ENCODE assay signal across 18 mouse cellular contexts in genomic region chr6:6388835-6389440, GRCm38 (mm10).
DNase-seq lines count a peak whose midpoint lies in the region; ATAC-seq lines count a peak whose summit lies in the region.
"Had no signal": no experiment of that assay in that cellular context is flagged by ENCODE, and none has a peak within 500 bp of the region (broad histone marks: within the 10 kb centered on the region; RNA-seq: fewer than 3 reads in every experiment).

No protein-coding gene starts in this region.

- DNase-seq in intestine, embryonic 14.5 days (ENCODE audit: low spot score): no peak
- peak; percentile 21 for DNase-seq in embryo, embryonic 9.5 days (ENCODE audit: extremely low spot score)
- no peak for DNase-seq in urinary bladder, postnatal 10 days (ENCODE audit: low spot score)
- no peak for DNase-seq in cerebellum, postnatal 14 days
- DNase-seq in layer of hippocampus, postnatal 14 days (ENCODE audit: low spot score in 2 of 2): no peak
- DNase-seq: adrenal gland, postnatal 36 days; cerebellum, adult 9-10 months; heart, postnatal 14 days; thymus, postnatal 25 days had no signal

- no peaks in the 10 kb centered on the region for H3K9me3 ChIP-seq in intestine, embryonic 14.5 days (ENCODE audit: control insufficient read depth, low read length)
- no peaks in the 10 kb centered on the region for H3K9me3 ChIP-seq in intestine, embryonic 15.5 days
- no peaks in the 10 kb centered on the region for H3K9me3 ChIP-seq in forebrain, embryonic 12.5 days
- H3K9me3 ChIP-seq in midbrain, embryonic 12.5 days: no peaks in the 10 kb centered on the region
- H3K9me3 ChIP-seq: kidney, embryonic 15.5 days; limb, embryonic 12.5 days had no signal

- no peak overlapping the region for H3K4me3 ChIP-seq in intestine, embryonic 14.5 days (ENCODE audit: low read depth, low read length)
- H3K4me3 ChIP-seq in intestine, embryonic 15.5 days (replicated peaks): no peak overlapping the region
- no peak overlapping the region for H3K4me3 ChIP-seq in forebrain, embryonic 12.5 days (replicated peaks)
- no peak overlapping the region for H3K4me3 ChIP-seq in midbrain, embryonic 12.5 days
- H3K4me3 ChIP-seq: erythroblast, embryonic 14.5 days; kidney, embryonic 15.5 days; limb, embryonic 12.5 days had no signal

- H3K9ac ChIP-seq in intestine, embryonic 14.5 days (ENCODE audit: low read length): no peak overlapping the region
- no peak overlapping the region for H3K9ac ChIP-seq in intestine, embryonic 15.5 days
- H3K9ac ChIP-seq in forebrain, embryonic 12.5 days: no peak overlapping the region
- no peak overlapping the region for H3K9ac ChIP-seq in midbrain, embryonic 12.5 days (replicated peaks)
- H3K9ac ChIP-seq: kidney, embryonic 15.5 days; limb, embryonic 12.5 days; liver, embryonic 14.5 days had no signal

- H3K36me3 ChIP-seq in intestine, embryonic 14.5 days (ENCODE audit: control insufficient read depth, insufficient read depth, low read length): no peaks in the 10 kb centered on the region
- H3K36me3 ChIP-seq in intestine, embryonic 15.5 days: no peaks in the 10 kb centered on the region
- H3K36me3 ChIP-seq in forebrain, embryonic 12.5 days (replicated peaks): no peaks in the 10 kb centered on the region
- no peaks in the 10 kb centered on the region for H3K36me3 ChIP-seq in midbrain, embryonic 12.5 days
- H3K36me3 ChIP-seq: kidney, embryonic 15.5 days; limb, embryonic 12.5 days had no signal

- WGBS in intestine, embryonic 14.5 days: 53% methylated on average over 5 of the region's 5 CpGs
- 56% methylated on average over 5 of the region's 5 CpGs for WGBS in intestine, embryonic 15.5 days
- 12% methylated on average over 4 of the region's 5 CpGs for WGBS in forebrain, embryonic 12.5 days
- 9% methylated on average over 5 of the region's 5 CpGs for WGBS in midbrain, embryonic 12.5 days

- no peak for ATAC-seq in intestine, embryonic 14.5 days (replicated peaks; ENCODE audit: low FRiP score, low TSS enrichment, low read depth)
- ATAC-seq in intestine, embryonic 15.5 days: no peak
- ATAC-seq in forebrain, embryonic 12.5 days (ENCODE audit: low FRiP score): peak; percentile 53; the same call in 1 of the 2 replicates
- ATAC-seq in midbrain, embryonic 12.5 days (ENCODE audit: low FRiP score, low read depth): peak; percentile 63; the same call in 1 of the 2 replicates
- ATAC-seq: intestine, embryonic 16.5 days had no signal

- peak overlapping the region; percentile 9; the same call in 1 of the 2 replicates for H3K27ac ChIP-seq in intestine, embryonic 14.5 days (ENCODE audit: low read depth)
- no peak overlapping the region for H3K27ac ChIP-seq in intestine, embryonic 15.5 days
- H3K27ac ChIP-seq in forebrain, embryonic 12.5 days: no peak overlapping the region
- no peak overlapping the region for H3K27ac ChIP-seq in midbrain, embryonic 12.5 days (replicated peaks)
- H3K27ac ChIP-seq: kidney, embryonic 15.5 days; limb, embryonic 12.5 days; liver, embryonic 14.5 days had no signal

- H3K4me2 ChIP-seq in intestine, embryonic 14.5 days (ENCODE audit: low read length): no peak overlapping the region
- no peak overlapping the region for H3K4me2 ChIP-seq in intestine, embryonic 15.5 days (replicated peaks)
- H3K4me2 ChIP-seq in forebrain, embryonic 12.5 days: no peak overlapping the region
- no peak overlapping the region for H3K4me2 ChIP-seq in midbrain, embryonic 12.5 days (replicated peaks)
- H3K4me2 ChIP-seq: heart, embryonic 11.5 days; kidney, embryonic 15.5 days; limb, embryonic 12.5 days had no signal

- H3K27me3 ChIP-seq in intestine, embryonic 14.5 days (replicated peaks; ENCODE audit: control insufficient read depth, insufficient read depth, low read length): no peaks in the 10 kb centered on the region
- H3K27me3 ChIP-seq in intestine, embryonic 15.5 days (replicated peaks): no peaks in the 10 kb centered on the region
- no peaks in the 10 kb centered on the region for H3K27me3 ChIP-seq in forebrain, embryonic 12.5 days
- peaks cover 5% of the 10 kb centered on the region for H3K27me3 ChIP-seq in midbrain, embryonic 12.5 days
- H3K27me3 ChIP-seq: kidney, embryonic 15.5 days; limb, embryonic 12.5 days had no signal

- no peaks in the 10 kb centered on the region for H3K4me1 ChIP-seq in intestine, embryonic 14.5 days (replicated peaks; ENCODE audit: control insufficient read depth, insufficient read depth, low read length)
- no peaks in the 10 kb centered on the region for H3K4me1 ChIP-seq in intestine, embryonic 15.5 days (replicated peaks)
- peaks cover 13% of the 10 kb centered on the region for H3K4me1 ChIP-seq in forebrain, embryonic 12.5 days
- peaks cover 10% of the 10 kb centered on the region for H3K4me1 ChIP-seq in midbrain, embryonic 12.5 days
- H3K4me1 ChIP-seq: kidney, embryonic 15.5 days had no signal

Comparison
In these comparisons a context has a peak if more than half of its experiments do, and no peak if none do; other contexts are left out.
1. ATAC-seq: peak in forebrain, embryonic 12.5 days (single experiment) and midbrain, embryonic 12.5 days (single experiment); none in intestine, embryonic 14.5 days (single experiment) and intestine, embryonic 15.5 days (single experiment).